Mouse (Mus musculus) bone marrow macrophage, adult 2 months (primary cell): ENCODE results near the gene Gpd2.

ENCODE experiments used
- CTCF ChIP-seq: IDR thresholded peaks from 2 replicates; pipeline ENCODE4 v1.5.1; 2012; ENCODE audit warnings: low read depth, mild to moderate bottlenecking, low read length, moderate library complexity
- POLR2A ChIP-seq: IDR thresholded peaks from 2 replicates; pipeline ENCODE4 v1.6.1; 2012; ENCODE audit warnings: mild to moderate bottlenecking, low read depth, low read length, borderline replicate concordance

DNA sequence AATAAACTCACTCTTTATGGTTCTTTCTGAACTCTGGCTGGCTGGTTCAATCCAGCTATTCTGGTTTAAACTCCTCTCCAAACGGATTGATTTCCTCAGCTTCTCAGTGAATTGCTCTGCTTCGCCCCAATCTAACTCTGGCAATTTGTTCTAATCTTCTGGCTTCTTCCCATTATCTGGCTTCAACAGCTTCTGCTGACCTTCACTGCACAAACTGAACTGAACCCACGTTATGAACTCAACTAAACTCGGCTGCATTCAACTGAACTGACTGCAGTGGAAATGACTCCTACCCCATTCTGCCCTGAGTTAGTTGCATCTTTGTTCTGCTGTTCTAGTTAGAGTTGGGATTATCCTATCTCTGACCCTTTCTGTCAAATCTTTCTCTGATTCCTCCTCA, 24.1 kb upstream of the Gpd2 start:
- no peak for TF ChIP-seq CTCF
- no peak for TF ChIP-seq POLR2A
